Mouse (Mus musculus): ENCODE results near the gene Arhgef39. TPM values are rescaled to one million over a fixed set of nuclear protein-coding genes. Genes with fewer than 3 reads are reported as not detected.

Gene Arhgef39
- polyA plus RNA-seq, 1 experiment from 2014 or later = 15.2 TPM

GRCm38 (mm10) chr4:43477857-43478533 lies 21.5 kb downstream of the Arhgef39 start:
- Histone ChIP-seq H3K27me3 (ENCODE audit: insufficient read depth, low read length) (no peaks in the 10 kb centered on the region), H3K4me2 (ENCODE audit: low read depth, low read length) (peak overlapping the region; percentile 82), H3K36me3 (replicated peaks; ENCODE audit: insufficient read depth, low read length) (no peaks in the 10 kb centered on the region), H3K4me3 (ENCODE audit: low read depth, low read length) (peak overlapping the region; percentile 46), H3K9ac (replicated peaks) (peak overlapping the region; percentile 59), H3K4me1 (ENCODE audit: insufficient read depth) (peaks cover 10% of the 10 kb centered on the region), H3K27ac (ENCODE audit: low read depth) (peak overlapping the region; percentile 69), H3K9me3 (ENCODE audit: low read length) (no peaks in the 10 kb centered on the region)
- DNase-seq = peak; percentile 88
- 17% methylated on average over 11 of the region's 11 CpGs for WGBS (ENCODE audit: insufficient replicate concordance)
- TF ChIP-seq CTCF (IDR thresholded peaks at IDR 0.05; ENCODE audit: low read depth) (peak; percentile 76), EP300 (IDR thresholded peaks at IDR 0.05; ENCODE audit: low read depth) (no peak)
- ATAC-seq = peak; percentile 94

GRCm38 (mm10) chr4:43476604-43477003 lies 22.9 kb downstream of the Arhgef39 start:
- no peak overlapping the region for H3K4me2 ChIP-seq (ENCODE audit: low read depth, low read length)
- 66% methylated on average over 6 of the region's 6 CpGs for WGBS (ENCODE audit: insufficient replicate concordance)
- TF ChIP-seq EP300 (IDR thresholded peaks at IDR 0.05; ENCODE audit: low read depth) = no peak
- TF ChIP-seq CTCF (IDR thresholded peaks at IDR 0.05; ENCODE audit: low read depth) = peak; percentile 54

GRCm38 (mm10) chr4:43473636-43474035 lies 25.9 kb downstream of the Arhgef39 start:
- Histone ChIP-seq H3K27me3 (ENCODE audit: insufficient read depth, low read length) (no peaks in the 10 kb centered on the region), H3K9ac (replicated peaks) (no peak overlapping the region), H3K9me3 (ENCODE audit: low read length) (no peaks in the 10 kb centered on the region), H3K4me1 (ENCODE audit: insufficient read depth) (peaks cover 7% of the 10 kb centered on the region), H3K4me3 (ENCODE audit: low read depth, low read length) (no peak overlapping the region), H3K4me2 (ENCODE audit: low read depth, low read length) (no peak overlapping the region), H3K36me3 (replicated peaks; ENCODE audit: insufficient read depth, low read length) (no peaks in the 10 kb centered on the region), H3K27ac (ENCODE audit: low read depth) (no peak overlapping the region)
- TF ChIP-seq CTCF (IDR thresholded peaks at IDR 0.05; ENCODE audit: low read depth) (no peak), EP300 (IDR thresholded peaks at IDR 0.05; ENCODE audit: low read depth) (no peak)
- ATAC-seq = no peak
- no peak for DNase-seq
- 55% methylated on average over 1 of the region's 1 CpGs for WGBS (ENCODE audit: insufficient replicate concordance)

More at GRCm38 (mm10) chr4:43476604-43477003, 22.9 kb downstream of the Arhgef39 start:
- Histone ChIP-seq H3K4me3 (ENCODE audit: low read depth, low read length) (no peak overlapping the region), H3K27ac (ENCODE audit: low read depth) (no peak overlapping the region), H3K27me3 (ENCODE audit: insufficient read depth, low read length) (no peaks in the 10 kb centered on the region), H3K36me3 (replicated peaks; ENCODE audit: insufficient read depth, low read length) (no peaks in the 10 kb centered on the region), H3K9ac (replicated peaks) (no peak overlapping the region), H3K9me3 (ENCODE audit: low read length) (no peaks in the 10 kb centered on the region), H3K4me1 (ENCODE audit: insufficient read depth) (peaks cover 10% of the 10 kb centered on the region)
- no peak for DNase-seq
- ATAC-seq = no peak

- Histone ChIP-seq H3K4me1 (ENCODE audit: insufficient read depth) (no peaks in the 10 kb centered on the region; the same call in 1 of the 2 replicates), H3K9me3 (ENCODE audit: low read length) (no peaks in the 10 kb centered on the region), H3K4me2 (ENCODE audit: low read depth, low read length) (no peak overlapping the region), H3K27me3 (ENCODE audit: insufficient read depth, low read length) (no peaks in the 10 kb centered on the region), H3K4me3 (ENCODE audit: low read depth, low read length) (no peak overlapping the region), H3K9ac (replicated peaks) (no peak overlapping the region), H3K27ac (ENCODE audit: low read depth) (no peak overlapping the region), H3K36me3 (replicated peaks; ENCODE audit: insufficient read depth, low read length) (no peaks in the 10 kb centered on the region)
- no peak for TF ChIP-seq EP300 (IDR thresholded peaks at IDR 0.05; ENCODE audit: low read depth)
- no peak for TF ChIP-seq CTCF (IDR thresholded peaks at IDR 0.05; ENCODE audit: low read depth)
- whole genome bisulfite sequencing (ENCODE audit: insufficient replicate concordance) = 82% methylated on average over 10 of the region's 10 CpGs
- 0 out of 2 replicates have a peak, but pooled peaks have one; percentile 15 for ATAC-seq
- no peak for DNase-seq
These were observed 29.2 kb downstream of the Arhgef39 start for GRCm38 (mm10) chr4:43470301-43470700.

GRCm38 (mm10) chr4:43466872-43467271 lies 32.6 kb downstream of the Arhgef39 start:
- no peak overlapping the region for H3K27ac ChIP-seq (ENCODE audit: low read depth)
- H3K9ac ChIP-seq (replicated peaks) = no peak overlapping the region
- H3K4me2 ChIP-seq (ENCODE audit: low read depth, low read length) = no peak overlapping the region
- 76% methylated on average over 7 of the region's 7 CpGs for WGBS (ENCODE audit: insufficient replicate concordance)
- TF ChIP-seq CTCF (IDR thresholded peaks at IDR 0.05; ENCODE audit: low read depth) (no peak), EP300 (IDR thresholded peaks at IDR 0.05; ENCODE audit: low read depth) (no peak)
- no peak for ATAC-seq
- no peaks in the 10 kb centered on the region for H3K27me3 ChIP-seq (ENCODE audit: insufficient read depth, low read length)
- DNase-seq = no peak
- no peak overlapping the region for H3K4me3 ChIP-seq (ENCODE audit: low read depth, low read length)
- no peaks in the 10 kb centered on the region for H3K4me1 ChIP-seq (ENCODE audit: insufficient read depth)
- H3K9me3 ChIP-seq (ENCODE audit: low read length) = no peaks in the 10 kb centered on the region
- H3K36me3 ChIP-seq (replicated peaks; ENCODE audit: insufficient read depth, low read length) = no peaks in the 10 kb centered on the region

GRCm38 (mm10) chr4:43465935-43466334 lies 33.6 kb downstream of the Arhgef39 start:
- TF ChIP-seq CTCF (IDR thresholded peaks at IDR 0.05; ENCODE audit: low read depth) (no peak), EP300 (IDR thresholded peaks at IDR 0.05; ENCODE audit: low read depth) (no peak)
- Histone ChIP-seq H3K36me3 (replicated peaks; ENCODE audit: insufficient read depth, low read length) (no peaks in the 10 kb centered on the region), H3K4me2 (ENCODE audit: low read depth, low read length) (no peak overlapping the region), H3K27me3 (ENCODE audit: insufficient read depth, low read length) (no peaks in the 10 kb centered on the region), H3K27ac (ENCODE audit: low read depth) (no peak overlapping the region), H3K4me3 (ENCODE audit: low read depth, low read length) (no peak overlapping the region), H3K4me1 (ENCODE audit: insufficient read depth) (no peaks in the 10 kb centered on the region), H3K9ac (replicated peaks) (no peak overlapping the region), H3K9me3 (ENCODE audit: low read length) (no peaks in the 10 kb centered on the region)
- WGBS (ENCODE audit: insufficient replicate concordance) = 60% methylated on average over 6 of the region's 6 CpGs
- DNase-seq (no peak), ATAC-seq (no peak)
